Mouse (Mus musculus) embryonic facial prominence, embryonic 11.5 days (tissue): Measurements from ENCODE around the gene Chic2. TPM values are rescaled to one million over a fixed set of nuclear protein-coding genes. Genes with fewer than 3 reads are reported as not detected.

Experiments used
- ATAC-seq: fragments of 200-750 bp; cut with Nextera tagmentation; replicated peaks from 2 replicates; pipeline ENCODE4 v1.8.0; 2017; ENCODE audit warnings: low read depth; ENCODE audit not compliant: insufficient number of reproducible peaks, low FRiP score, low TSS enrichment
- DNase-seq: peaks from one replicate; pipeline ENCODE4 v3.0.0-alpha.2; 2015; ENCODE audit warnings: low spot score
- H3K27ac ChIP-seq: fragments of 300-500 bp; sonication (generic); replicated peaks from 2 replicates; pipeline ENCODE4 v1.5.1; 2014; ENCODE audit warnings: mild to moderate bottlenecking, low read depth, low read length, control low read depth
- H3K27me3 ChIP-seq: fragments of 300-500 bp; sonication (generic); 2 replicates; pipeline ENCODE4 v1.6.1; 2014; ENCODE audit warnings: mild to moderate bottlenecking, low read length, moderate library complexity, mixed read lengths; ENCODE audit not compliant: control insufficient read depth, insufficient read depth
- H3K36me3 ChIP-seq: fragments of 300-500 bp; sonication (generic); replicated peaks from 2 replicates; pipeline ENCODE4 v1.6.1; 2014; ENCODE audit warnings: low read depth, mild to moderate bottlenecking, low read length, moderate library complexity, mixed read lengths; ENCODE audit not compliant: control insufficient read depth, insufficient read depth
- H3K4me1 ChIP-seq: fragments of 300-500 bp; sonication (generic); 2 replicates; pipeline ENCODE4 v1.6.1; 2014; ENCODE audit warnings: low read length, mixed read lengths; ENCODE audit not compliant: control insufficient read depth, insufficient read depth
- H3K4me2 ChIP-seq: fragments of 300-500 bp; sonication (generic); 2 replicates; pipeline ENCODE4 v1.6.1; 2014; ENCODE audit warnings: low read depth, mild to moderate bottlenecking, control low read depth, low read length, moderate library complexity
- H3K4me3 ChIP-seq: fragments of 300-500 bp; sonication (generic); 2 replicates; pipeline ENCODE4 v1.5.1; 2014; ENCODE audit warnings: low read depth, low read length, control low read depth
- H3K9ac ChIP-seq: fragments of 300-500 bp; sonication (generic); replicated peaks from 2 replicates; pipeline ENCODE4 v1.6.1; 2014; ENCODE audit warnings: mild to moderate bottlenecking, control low read depth, low read length
- H3K9me3 ChIP-seq: fragments of 300-500 bp; sonication (generic); replicated peaks from 2 replicates; pipeline ENCODE4 v1.6.1; 2016; ENCODE audit warnings: mild to moderate bottlenecking, low read length, inconsistent platforms, mixed read lengths; ENCODE audit not compliant: control insufficient read depth
- WGBS: fragments of 180-500 bp; shearing (Covaris S2); extraction: QIAGEN DNeasy Blood & Tissue Kit; methylation state at CpG from one replicate; pipeline ENCODE4 v1.1.7; 2014; 5-methylcytosine and 5-hydroxymethylcytosine counted together
- polyA plus RNA-seq: library from polyadenylated mRNA; unstranded; fragments of >200 nt; fragmentation: Nextera tagmentation; extraction: Ambion mirVana; gene quantifications from 2 replicates; pipeline ENCODE4 v1.2.1, GENCODE M21; 2014

Chic2 gene
- 45.3 and 51.2 TPM in 2 replicates for polyA plus RNA-seq

DNA sequence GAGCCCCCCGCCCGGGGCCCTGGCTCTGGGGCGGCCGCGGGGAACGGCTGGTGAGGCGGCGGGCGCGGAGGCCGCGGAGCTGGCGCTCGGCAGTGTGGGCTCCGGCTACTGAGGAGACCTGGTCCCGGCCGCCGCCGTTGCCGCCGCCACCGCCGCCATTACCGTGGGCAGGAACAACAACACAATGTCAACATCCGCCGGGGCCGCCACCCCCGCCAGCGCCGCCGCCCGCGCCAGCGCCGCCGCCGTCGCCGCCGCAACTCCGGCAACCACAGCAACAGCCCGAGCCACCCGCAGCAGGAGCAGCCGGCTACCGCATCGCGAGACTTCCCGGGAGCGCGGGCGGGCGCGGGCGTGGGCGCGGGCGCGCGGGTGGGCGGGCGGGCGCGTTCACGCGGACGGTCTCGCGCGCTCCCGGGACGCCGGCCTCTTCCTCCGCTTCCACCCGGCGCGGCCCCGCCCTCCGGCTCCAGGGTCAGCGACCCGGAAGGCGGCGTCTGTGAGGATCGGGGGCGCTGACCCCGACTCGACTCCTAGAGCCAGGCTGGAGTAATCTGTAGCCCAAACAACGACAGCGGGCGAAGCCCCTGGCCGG lies at the start of gene Chic2:
Gene Chic2, minus strand, starts transcription at position 465 of the 595 bp plus-strand sequence.
- H3K4me3 ChIP-seq, result peak within 1 kb of the TSS; percentile 97
- WGBS, result under 1% methylated on average over 60 of the region's 90 CpGs
- H3K4me1 ChIP-seq, result no peaks in the 10 kb centered on the region; the same call in 1 of the 2 replicates
- no peaks in the 10 kb centered on the region for H3K27me3 ChIP-seq
- H3K9me3 ChIP-seq, result no peaks in the 10 kb centered on the region
- peak within 1 kb of the TSS; percentile 69 for H3K4me2 ChIP-seq
- DNase-seq, result peak; percentile 82
- peak; percentile 82 for ATAC-seq
- peak within 1 kb of the TSS; percentile 81 for H3K27ac ChIP-seq
- peak within 1 kb of the TSS; percentile 99 for H3K9ac ChIP-seq
- H3K36me3 ChIP-seq, result no peaks in the 10 kb centered on the region

- ATAC-seq (no peak), DNase-seq (no peak)
- peaks cover 56% of the 10 kb centered on the region for H3K27me3 ChIP-seq
- H3K4me3 ChIP-seq, result no peak overlapping the region
- 12% methylated on average over 4 of the region's 4 CpGs for WGBS
- no peaks in the 10 kb centered on the region for H3K9me3 ChIP-seq
- H3K36me3 ChIP-seq, result no peaks in the 10 kb centered on the region
- H3K4me1 ChIP-seq, result no peaks in the 10 kb centered on the region
- H3K4me2 ChIP-seq, result no peak overlapping the region
- no peak overlapping the region for H3K9ac ChIP-seq
- no peak overlapping the region for H3K27ac ChIP-seq
Observed at GRCm38 (mm10) chr5:75085906-75086305, 41.3 kb upstream of the Chic2 start.

DNA sequence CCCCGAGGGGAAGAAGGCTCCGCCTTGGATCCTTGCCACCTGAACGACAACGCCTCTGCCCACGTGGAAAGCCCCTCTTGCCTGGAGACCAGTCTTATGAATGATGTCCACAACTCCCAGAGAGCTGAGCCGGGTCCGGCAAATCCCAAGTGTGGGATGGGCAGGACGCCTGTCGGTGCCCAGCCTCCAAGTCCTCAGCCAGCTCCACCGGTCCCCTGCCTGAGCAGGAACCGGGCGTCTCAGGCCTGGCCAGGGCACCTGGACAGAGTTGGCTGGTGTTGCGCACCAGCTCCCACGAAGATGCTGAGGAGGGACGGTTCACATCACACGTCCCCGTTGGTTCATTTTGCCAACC lies 40.9 kb upstream of the Chic2 start:
- ATAC-seq, result no peak
- Histone ChIP-seq H3K27me3 (peaks cover 60% of the 10 kb centered on the region), H3K4me3 (no peak overlapping the region), H3K9ac (no peak overlapping the region), H3K4me2 (no peak overlapping the region), H3K9me3 (no peaks in the 10 kb centered on the region), H3K36me3 (no peaks in the 10 kb centered on the region), H3K27ac (no peak overlapping the region), H3K4me1 (no peaks in the 10 kb centered on the region)
- no peak for DNase-seq
- 1% methylated on average over 17 of the region's 17 CpGs for WGBS

DNA sequence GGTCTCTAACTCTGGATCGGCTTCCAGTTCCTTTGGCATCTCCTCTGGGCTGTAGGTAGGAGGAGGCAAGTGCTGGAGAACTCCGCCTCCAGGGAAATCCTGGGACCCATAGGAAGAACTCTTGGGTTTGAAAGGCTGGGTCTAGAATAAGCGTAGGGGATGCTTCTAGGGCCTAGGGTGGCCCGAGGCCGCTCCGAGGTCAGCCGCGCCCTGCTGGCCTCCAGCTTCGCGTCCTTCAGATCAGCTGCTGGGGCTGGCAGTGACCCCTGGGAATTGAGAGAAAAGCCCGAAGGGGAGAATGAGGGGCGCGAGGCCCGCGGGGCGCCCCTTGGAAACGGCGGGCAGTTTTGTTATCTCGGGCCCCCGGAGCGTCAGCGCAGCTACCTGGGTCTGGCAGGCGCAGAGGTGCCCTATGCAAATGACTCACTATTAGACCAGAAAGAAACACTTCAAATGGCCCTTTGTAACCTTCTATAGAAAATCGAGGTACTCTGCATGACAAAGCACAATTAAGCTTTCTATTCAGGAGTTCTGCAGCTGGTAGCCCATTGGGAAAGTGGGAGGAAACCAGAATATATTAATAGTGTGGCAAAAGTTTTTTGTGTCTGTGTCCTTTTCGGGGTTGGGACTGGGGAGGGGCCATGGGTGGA lies 40.4 kb upstream of the Chic2 start:
- DNase-seq (no peak), ATAC-seq (no peak)
- Histone ChIP-seq H3K4me1 (no peaks in the 10 kb centered on the region), H3K27me3 (peaks cover 65% of the 10 kb centered on the region), H3K27ac (no peak overlapping the region), H3K36me3 (no peaks in the 10 kb centered on the region), H3K9me3 (no peaks in the 10 kb centered on the region), H3K4me3 (no peak overlapping the region), H3K9ac (no peak overlapping the region), H3K4me2 (no peak overlapping the region)
- 1% methylated on average over 25 of the region's 25 CpGs for WGBS

DNA sequence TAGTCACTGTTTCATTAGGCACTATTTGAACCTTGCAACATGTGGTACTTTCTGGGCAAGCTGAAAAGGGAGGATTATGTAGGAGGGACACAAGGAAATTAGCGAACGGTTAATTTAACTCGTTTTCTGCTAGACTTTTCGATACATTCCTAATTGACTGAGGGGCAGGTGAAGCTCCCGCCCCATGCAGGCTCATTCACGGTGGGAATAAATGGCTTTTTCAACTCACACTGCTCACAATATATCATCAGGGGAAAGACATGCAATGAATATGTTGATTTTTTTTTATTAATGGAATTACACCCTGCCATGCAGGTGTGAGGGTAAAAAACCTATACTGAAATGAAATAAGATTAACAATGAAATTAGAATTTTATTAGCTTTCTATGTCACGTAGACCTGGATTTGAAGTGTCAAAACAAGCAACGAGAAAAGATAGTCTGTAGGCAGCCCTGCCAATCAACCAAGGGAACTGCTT lies 39.9 kb upstream of the Chic2 start:
- H3K36me3 ChIP-seq, result no peaks in the 10 kb centered on the region
- ATAC-seq (no peak), DNase-seq (no peak)
- H3K9me3 ChIP-seq, result no peaks in the 10 kb centered on the region
- H3K27ac ChIP-seq, result no peak overlapping the region
- peaks cover 70% of the 10 kb centered on the region for H3K27me3 ChIP-seq
- no peaks in the 10 kb centered on the region for H3K4me1 ChIP-seq
- 2% methylated on average over 8 of the region's 8 CpGs for WGBS
- H3K9ac ChIP-seq, result no peak overlapping the region
- no peak overlapping the region for H3K4me2 ChIP-seq
- no peak overlapping the region for H3K4me3 ChIP-seq

GRCm38 (mm10) chr5:75083591-75084392 lies 39.2 kb upstream of the Chic2 start:
- Histone ChIP-seq H3K36me3 (no peaks in the 10 kb centered on the region), H3K27ac (no peak overlapping the region), H3K9me3 (no peaks in the 10 kb centered on the region), H3K27me3 (peaks cover 76% of the 10 kb centered on the region), H3K9ac (no peak overlapping the region), H3K4me3 (no peak overlapping the region), H3K4me1 (no peaks in the 10 kb centered on the region), H3K4me2 (no peak overlapping the region)
- ATAC-seq (no peak), DNase-seq (no peak)
- WGBS, result 1% methylated on average over 27 of the region's 27 CpGs

GRCm38 (mm10) chr5:75083061-75083460 lies 38.5 kb upstream of the Chic2 start:
- Histone ChIP-seq H3K36me3 (no peaks in the 10 kb centered on the region), H3K9ac (no peak overlapping the region), H3K27ac (no peak overlapping the region), H3K9me3 (no peaks in the 10 kb centered on the region), H3K27me3 (peaks cover 82% of the 10 kb centered on the region), H3K4me3 (no peak overlapping the region), H3K4me1 (no peaks in the 10 kb centered on the region), H3K4me2 (no peak overlapping the region)
- 0% methylated on average over 14 of the region's 14 CpGs for WGBS
- DNase-seq (peak; percentile 42), ATAC-seq (no peak)

DNA sequence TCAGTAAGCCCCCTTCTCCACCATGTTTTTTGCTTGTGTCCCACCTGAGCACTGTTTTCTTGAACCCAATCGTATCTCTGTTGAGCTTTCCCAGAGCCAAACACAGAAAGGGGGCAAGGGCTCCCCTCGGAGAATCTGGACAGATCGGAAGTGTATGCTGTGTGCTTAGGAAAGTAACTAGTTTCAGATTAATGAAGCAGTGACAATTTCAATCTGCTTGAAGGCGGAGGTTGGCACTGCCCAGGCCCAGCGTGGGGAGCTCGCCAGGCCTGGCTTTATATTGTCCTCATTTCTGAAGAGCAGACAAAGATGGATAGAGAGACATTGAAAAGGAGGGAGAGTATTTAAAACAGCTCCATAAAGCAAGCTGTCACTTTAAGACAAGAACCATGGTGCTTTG lies 37.9 kb upstream of the Chic2 start:
- ATAC-seq (no peak), DNase-seq (no peak)
- Histone ChIP-seq H3K4me1 (no peaks in the 10 kb centered on the region), H3K27me3 (peaks cover 85% of the 10 kb centered on the region), H3K4me2 (no peak overlapping the region), H3K27ac (no peak overlapping the region), H3K9ac (no peak overlapping the region), H3K4me3 (no peak overlapping the region), H3K9me3 (no peaks in the 10 kb centered on the region), H3K36me3 (no peaks in the 10 kb centered on the region)
- 4% methylated on average over 6 of the region's 6 CpGs for WGBS
